Mouse (Mus musculus): ENCODE data around the gene Peli2.

DNA sequence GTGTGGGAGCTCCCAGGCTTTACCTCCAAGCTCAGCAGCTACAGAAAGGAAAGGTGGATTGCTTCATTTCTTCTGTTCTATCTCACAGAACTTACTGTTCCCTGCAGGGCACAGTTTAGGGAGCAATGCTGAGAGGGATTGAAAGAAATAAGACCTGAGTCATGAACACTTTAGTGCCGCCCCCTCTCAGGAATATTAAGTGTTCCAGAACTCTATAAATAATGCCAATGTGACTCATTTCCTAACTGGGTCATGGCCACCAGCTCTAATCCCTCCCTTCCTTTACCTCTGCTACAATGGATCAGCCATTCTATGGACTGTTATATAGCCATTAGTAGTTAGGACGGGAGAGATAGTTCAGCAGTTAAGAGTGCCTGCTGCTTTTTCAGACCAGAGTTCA is 168.0 kb downstream of the Peli2 start:
- TF ChIP-seq CTCF (IDR thresholded peaks at IDR 0.05; ENCODE audit: low read depth) = no peak
- TF ChIP-seq EP300 (optimal IDR thresholded peaks at IDR 0.05) = no peak

All from stomach, postnatal 0 days (tissue).